Mouse (Mus musculus) heart, postnatal 14 days (tissue): ENCODE data around the gene S100a6. TPM values are rescaled to one million over a fixed set of nuclear protein-coding genes. Genes with fewer than 3 reads are reported as not detected.

Experiments
- DNase-seq, 2 experiments: peaks; one replicate each; pipeline ENCODE4 v3.0.0; 2021 to 2022
- intact Hi-C: fragments of 180-260 bp; cut with DNase I; formaldehyde crosslinking; loops from one replicate; pipeline ENCODE4 v1.15.1; 2025
- total RNA-seq, 2 experiments: library from RNA; stranded (reverse); gene quantifications; 2 replicates each; pipeline ENCODE4 v1.2.3; 2021

Gene S100a6
- total RNA-seq, 2 experiments from 2014 or later, result 62.2 to 71.0 TPM

GRCm38 (mm10) chr3:90599401-90599800 is 13.3 kb upstream of the S100a6 start:
- intact Hi-C loops, result no loop called here
- peak in 1 of 2 experiments; percentile 59 for DNase-seq

- intact Hi-C loops, result no loop called here
- DNase-seq, result no peak
These were observed 12.6 kb upstream of the S100a6 start for GRCm38 (mm10) chr3:90600036-90600435.

- intact Hi-C loops, result no loop called here
- peak in 1 of 2 experiments; percentile 65 for DNase-seq
These were observed 12.1 kb upstream of the S100a6 start for GRCm38 (mm10) chr3:90600458-90601195.

- no peak for DNase-seq
- intact Hi-C loops, result no loop called here
These were observed 11.1 kb upstream of the S100a6 start, which contains the start of gene Gm42674 for GRCm38 (mm10) chr3:90601486-90602110. Gene Gm42674, plus strand, starts transcription at chr3:90601904.

- intact Hi-C loops, result no loop called here
These were observed 9.1 kb upstream of the S100a6 start, which contains the start of gene S100a4 for GRCm38 (mm10) chr3:90603623-90604022. Gene S100a4, plus strand, starts transcription at chr3:90603771.

GRCm38 (mm10) chr3:90604416-90604815 is 8.3 kb upstream of the S100a6 start:
- intact Hi-C loops, result no loop called here

More at GRCm38 (mm10) chr3:90603623-90604022, 9.1 kb upstream of the S100a6 start, which contains the start of gene S100a4:
- no peak for DNase-seq

GRCm38 (mm10) chr3:90605049-90605448 is 7.6 kb upstream of the S100a6 start:
- DNase-seq, result no peak
- intact Hi-C loops, result no loop called here

More at GRCm38 (mm10) chr3:90604416-90604815, 8.3 kb upstream of the S100a6 start:
- peak; percentile 84 to 86 for DNase-seq

GRCm38 (mm10) chr3:90605736-90606135 is 6.9 kb upstream of the S100a6 start:
- intact Hi-C loops, result no loop called here
- DNase-seq, result no peak

- DNase-seq, result peak in 1 of 2 experiments; percentile 53
- intact Hi-C loops, result no loop called here
These were observed 6.5 kb upstream of the S100a6 start for GRCm38 (mm10) chr3:90606185-90606584.

GRCm38 (mm10) chr3:90607361-90607760 is 5.3 kb upstream of the S100a6 start:
- no peak for DNase-seq
- intact Hi-C loops, result no loop called here

GRCm38 (mm10) chr3:90608223-90608622 is 4.5 kb upstream of the S100a6 start, which contains the start of gene S100a5:
Gene S100a5, plus strand, starts transcription at chr3:90608523.
- intact Hi-C loops, result no loop called here
- DNase-seq, result no peak

- intact Hi-C loops, result no loop called here
- no peak for DNase-seq
These were observed 3.6 kb upstream of the S100a6 start for GRCm38 (mm10) chr3:90609102-90609501.

GRCm38 (mm10) chr3:90611494-90611893 is 1.2 kb upstream of the S100a6 start:
- DNase-seq, result no peak
- intact Hi-C loops, result loop anchor here (10.0 kb wide), 1 partner anchor 197 kb away; no protein-coding TSS in a partner anchor

GRCm38 (mm10) chr3:90612061-90612460 is 621 bp upstream of the S100a6 start:
- intact Hi-C loops, result loop anchor here (10.0 kb wide), 1 partner anchor 197 kb away; no protein-coding TSS in a partner anchor
- DNase-seq, result no peak

GRCm38 (mm10) chr3:90613461-90614147 is 922 bp downstream of the S100a6 start:
- intact Hi-C loops, result loop anchor here (1.0 to 10.0 kb wide), 3 partner anchors 27 to 199 kb away; partner anchors contain the start of gene Snapin
- no peak for DNase-seq

- no peak for DNase-seq
- intact Hi-C loops, result loop anchor here (1.0 to 10.0 kb wide), 3 partner anchors 28 to 199 kb away; partner anchors contain the start of gene Snapin
These were observed 1.5 kb downstream of the S100a6 start for GRCm38 (mm10) chr3:90614148-90614530.

- no peak for DNase-seq
- intact Hi-C loops, result loop anchor here (1.0 to 10.0 kb wide), 5 partner anchors 28 to 200 kb away; partner anchors contain the start of genes S100a7a and Snapin
These were observed 2.0 kb downstream of the S100a6 start for GRCm38 (mm10) chr3:90614611-90615251.

- peak; percentile 76 to 83 for DNase-seq
- intact Hi-C loops, result loop anchor here (1.0 to 10.0 kb wide), 4 partner anchors 37 to 201 kb away; partner anchors contain the start of genes S100a7a and Snapin
These were observed 2.7 kb downstream of the S100a6 start for GRCm38 (mm10) chr3:90615415-90615814.

GRCm38 (mm10) chr3:90615911-90616310 is 3.2 kb downstream of the S100a6 start:
- intact Hi-C loops, result loop anchor here (1.0 to 10.0 kb wide), 4 partner anchors 36 to 201 kb away; partner anchors contain the start of genes S100a7a and Snapin
- no peak for DNase-seq

GRCm38 (mm10) chr3:90617586-90617985 is 4.9 kb downstream of the S100a6 start:
- DNase-seq, result no peak
- intact Hi-C loops, result loop anchor here (5.0 to 10.0 kb wide), 2 partner anchors 35 to 203 kb away; partner anchors contain the start of gene S100a7a
